Mouse (Mus musculus): Measurements from ENCODE around the gene Cacna2d3. TPM values are rescaled to one million over a fixed set of nuclear protein-coding genes. Genes with fewer than 3 reads are reported as not detected.

The Cacna2d3 gene
- total RNA-seq (2015; ENCODE audit: low replicate concordance) (not detected in 2 replicates), total RNA-seq (2017; ENCODE audit: low replicate concordance) (0.08 TPM in 1 of 2 replicates, not detected in the other)

- no peak for ATAC-seq (replicated peaks; ENCODE audit: low FRiP score, poor library complexity, severe bottlenecking)
These were observed at the start of gene Cacna2d3 for GRCm38 (mm10) chr14:29721488-29722385. Gene Cacna2d3, minus strand, starts transcription at chr14:29721864.

- no peak for ATAC-seq (replicated peaks; ENCODE audit: low FRiP score, poor library complexity, severe bottlenecking)
These were observed 47.8 kb upstream of the Cacna2d3 start for GRCm38 (mm10) chr14:29769486-29769885.

GRCm38 (mm10) chr14:29752876-29753275 lies 31.2 kb upstream of the Cacna2d3 start:
- ATAC-seq (replicated peaks; ENCODE audit: low FRiP score, poor library complexity, severe bottlenecking) = no peak

- ATAC-seq (replicated peaks; ENCODE audit: low FRiP score, poor library complexity, severe bottlenecking) = no peak
These were observed 17.1 kb upstream of the Cacna2d3 start for GRCm38 (mm10) chr14:29738751-29739150.

- ATAC-seq (replicated peaks; ENCODE audit: low FRiP score, poor library complexity, severe bottlenecking) = no peak
These were observed 8.6 kb upstream of the Cacna2d3 start for GRCm38 (mm10) chr14:29730256-29730655.

GRCm38 (mm10) chr14:29729009-29729408 lies 7.3 kb upstream of the Cacna2d3 start:
- no peak for ATAC-seq (replicated peaks; ENCODE audit: low FRiP score, poor library complexity, severe bottlenecking)

GRCm38 (mm10) chr14:29727596-29727995 lies 5.9 kb upstream of the Cacna2d3 start:
- no peak for ATAC-seq (replicated peaks; ENCODE audit: low FRiP score, poor library complexity, severe bottlenecking)

GRCm38 (mm10) chr14:29723267-29723666 lies 1.6 kb upstream of the Cacna2d3 start:
- ATAC-seq (replicated peaks; ENCODE audit: low FRiP score, poor library complexity, severe bottlenecking) = no peak

GRCm38 (mm10) chr14:29722386-29723221 lies 940 bp upstream of the Cacna2d3 start:
- no peak for ATAC-seq (replicated peaks; ENCODE audit: low FRiP score, poor library complexity, severe bottlenecking)

GRCm38 (mm10) chr14:29721131-29721487 lies 555 bp downstream of the Cacna2d3 start:
- no peak for ATAC-seq (replicated peaks; ENCODE audit: low FRiP score, poor library complexity, severe bottlenecking)

GRCm38 (mm10) chr14:29720334-29720911 lies 1.2 kb downstream of the Cacna2d3 start:
- no peak for ATAC-seq (replicated peaks; ENCODE audit: low FRiP score, poor library complexity, severe bottlenecking)

- ATAC-seq (replicated peaks; ENCODE audit: low FRiP score, poor library complexity, severe bottlenecking) = no peak
These were observed 9.0 kb downstream of the Cacna2d3 start for GRCm38 (mm10) chr14:29712621-29713020.

- no peak for ATAC-seq (replicated peaks; ENCODE audit: low FRiP score, poor library complexity, severe bottlenecking)
These were observed 13.9 kb downstream of the Cacna2d3 start for GRCm38 (mm10) chr14:29707561-29708335.

- no peak for ATAC-seq (replicated peaks; ENCODE audit: low FRiP score, poor library complexity, severe bottlenecking)
These were observed 18.9 kb downstream of the Cacna2d3 start for GRCm38 (mm10) chr14:29702762-29703161.

GRCm38 (mm10) chr14:29696131-29696530 lies 25.5 kb downstream of the Cacna2d3 start:
- no peak for ATAC-seq (replicated peaks; ENCODE audit: low FRiP score, poor library complexity, severe bottlenecking)

GRCm38 (mm10) chr14:29672436-29673050 lies 49.1 kb downstream of the Cacna2d3 start:
- ATAC-seq (replicated peaks; ENCODE audit: low FRiP score, poor library complexity, severe bottlenecking) = no peak

GRCm38 (mm10) chr14:29669826-29670225 lies 51.8 kb downstream of the Cacna2d3 start:
- no peak for ATAC-seq (replicated peaks; ENCODE audit: low FRiP score, poor library complexity, severe bottlenecking)

- no peak for ATAC-seq (replicated peaks; ENCODE audit: low FRiP score, poor library complexity, severe bottlenecking)
These were observed 64.7 kb downstream of the Cacna2d3 start for GRCm38 (mm10) chr14:29657006-29657405.

GRCm38 (mm10) chr14:29650591-29650990 lies 71.1 kb downstream of the Cacna2d3 start:
- ATAC-seq (replicated peaks; ENCODE audit: low FRiP score, poor library complexity, severe bottlenecking) = no peak

Data from erythroid progenitor cell, adult 5-6 weeks (primary cell).